Mouse (Mus musculus): ENCODE results near the gene Zfp969.
"Not testable (repeated sequence)": the region's sequence is repeated elsewhere in the genome, so short reads cannot be mapped to it uniquely, and the experiment has no call there.

Gene Zfp969

DNA sequence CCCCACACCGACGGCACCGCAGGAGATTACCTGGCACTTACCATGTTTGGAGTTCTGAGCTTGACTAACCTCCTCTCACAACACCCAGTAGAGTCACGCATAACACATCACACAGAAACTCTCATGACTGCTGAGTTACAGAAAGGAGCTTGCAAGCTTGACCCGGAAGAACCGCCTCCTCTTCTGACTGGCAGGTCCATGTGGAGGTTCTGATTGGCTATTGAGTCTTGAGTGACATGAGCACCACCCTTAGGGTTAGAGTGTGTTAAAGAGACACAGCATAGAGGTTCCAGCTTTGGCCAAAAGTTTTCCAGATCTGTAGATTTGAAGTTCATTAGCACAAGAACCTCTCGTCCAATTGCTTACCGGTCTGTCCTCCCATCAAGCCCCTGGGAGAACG, at the start of gene Zfp969:
Gene Zfp969 (minus strand): TSS at position 101 of the 400 bp plus-strand sequence.
- in situ Hi-C loops (cut with MseI, MboI), result not testable (repeated sequence)

DNA sequence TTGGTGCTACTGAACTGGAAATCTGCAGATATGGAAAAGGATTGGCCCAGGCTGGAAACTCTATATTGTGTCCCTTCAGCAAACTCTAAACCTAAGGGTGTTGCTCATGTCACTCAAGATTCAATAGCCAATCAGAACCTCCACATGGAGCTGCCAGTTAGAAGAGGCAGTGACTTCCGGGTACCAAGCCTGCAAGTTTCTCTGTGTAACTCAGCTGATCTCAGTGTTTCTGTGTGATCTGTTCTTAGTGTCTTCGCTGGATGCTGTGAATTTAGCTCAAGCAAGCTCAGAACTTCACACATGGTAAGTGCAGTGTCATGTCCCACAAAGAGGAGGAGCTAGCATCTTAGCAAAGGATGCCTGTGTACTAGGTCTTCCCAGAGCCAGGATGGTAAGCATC, 37.8 kb upstream of the Zfp969 start, which contains the start of gene Gm2007:
Gene Gm2007 (plus strand): TSS at position 301 of the 400 bp plus-strand sequence.
- in situ Hi-C loops (cut with MseI, MboI), result not testable (repeated sequence)

DNA sequence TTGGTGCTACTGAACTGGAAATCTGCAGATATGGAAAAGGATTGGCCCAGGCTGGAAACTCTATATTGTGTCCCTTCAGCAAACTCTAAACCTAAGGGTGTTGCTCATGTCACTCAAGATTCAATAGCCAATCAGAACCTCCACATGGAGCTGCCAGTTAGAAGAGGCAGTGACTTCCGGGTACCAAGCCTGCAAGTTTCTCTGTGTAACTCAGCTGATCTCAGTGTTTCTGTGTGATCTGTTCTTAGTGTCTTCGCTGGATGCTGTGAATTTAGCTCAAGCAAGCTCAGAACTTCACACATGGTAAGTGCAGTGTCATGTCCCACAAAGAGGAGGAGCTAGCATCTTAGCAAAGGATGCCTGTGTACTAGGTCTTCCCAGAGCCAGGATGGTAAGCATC, 59.8 kb downstream of the Zfp969 start, which contains the start of gene Gm11007:
Gene Gm11007 (plus strand): TSS at position 301 of the 400 bp plus-strand sequence.
- in situ Hi-C loops (cut with MseI, MboI), result not testable (repeated sequence)
